Mouse (Mus musculus): Measurements from ENCODE around the gene Clps. TPM values are rescaled to one million over a fixed set of nuclear protein-coding genes. Genes with fewer than 3 reads are reported as not detected.
"Not testable (repeated sequence)": the region's sequence is repeated elsewhere in the genome, so short reads cannot be mapped to it uniquely, and the experiment has no call there.

Clps gene
- polyA plus RNA-seq, 2 experiments = 0.15 TPM; not detected in 1

DNA sequence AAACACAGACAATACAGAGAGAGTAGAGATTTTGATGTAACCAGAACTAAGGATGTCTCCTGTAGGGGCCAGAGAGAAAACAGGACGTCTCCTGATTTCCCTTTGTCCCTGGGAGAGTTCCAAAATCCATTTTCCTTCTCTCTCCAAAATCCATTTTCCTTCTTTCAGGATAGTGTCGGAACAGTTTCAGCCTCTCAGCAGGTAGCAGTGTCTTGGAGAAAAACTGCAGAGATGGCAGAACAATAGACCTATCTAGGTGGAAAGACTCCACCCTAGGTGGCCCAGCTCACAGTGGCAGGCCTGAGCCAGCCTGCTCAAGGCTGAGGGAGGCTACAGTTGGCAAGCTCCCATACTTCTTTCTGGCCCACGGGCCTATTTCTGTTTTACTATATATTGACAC lies 7.0 kb upstream of the Clps start:
- no peaks in the 10 kb centered on the region for H3K4me1 ChIP-seq (ENCODE audit: control insufficient read depth, insufficient read depth, low read length)
- H3K4me3 ChIP-seq (replicated peaks; ENCODE audit: low read length) = no peak overlapping the region
- WGBS = 50% methylated on average over 3 of the region's 3 CpGs
- H3K4me2 ChIP-seq (replicated peaks; ENCODE audit: low read depth, low read length, severe bottlenecking) = no peak overlapping the region
- no peak for TF ChIP-seq POLR2A (IDR thresholded peaks at IDR 0.05; ENCODE audit: borderline replicate concordance, extremely low read depth, insufficient read depth, insufficient read length)
- ATAC-seq (ENCODE audit: low FRiP score, low read depth) = no peak
- no peaks in the 10 kb centered on the region for H3K27me3 ChIP-seq (ENCODE audit: control insufficient read depth, insufficient read depth, low read length)
- no peak overlapping the region for H3K9ac ChIP-seq (ENCODE audit: low read depth, low read length, severe bottlenecking)
- no peak overlapping the region for H3K27ac ChIP-seq (replicated peaks; ENCODE audit: low read depth, low read length)
- no peaks in the 10 kb centered on the region for H3K9me3 ChIP-seq (ENCODE audit: control insufficient read depth, low read length)
- H3K36me3 ChIP-seq (ENCODE audit: control insufficient read depth, insufficient read depth, low read length) = no peaks in the 10 kb centered on the region
- no peak for DNase-seq (ENCODE audit: low spot score)

DNA sequence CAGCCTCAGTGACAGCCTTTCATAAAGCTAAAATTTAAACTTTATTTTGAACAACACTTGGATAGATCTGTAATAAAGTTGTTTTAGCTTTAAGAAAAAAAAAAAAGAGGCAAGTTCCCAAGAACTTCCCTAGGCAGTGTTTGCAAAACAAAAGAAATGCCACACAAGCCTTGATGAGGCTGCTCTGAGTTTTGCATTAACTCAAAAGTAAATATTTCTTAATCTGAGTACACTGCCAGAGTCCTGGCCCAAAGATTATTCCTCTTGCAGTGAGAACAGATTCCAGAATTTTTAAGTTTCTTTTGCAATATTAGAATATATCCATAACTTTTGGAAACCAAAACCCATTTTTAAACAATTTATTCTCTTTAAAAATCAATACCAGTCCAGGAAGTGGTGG lies 4.6 kb upstream of the Clps start:
- DNase-seq (ENCODE audit: low spot score) (no peak), ATAC-seq (ENCODE audit: low FRiP score, low read depth) (no peak)
- no peak for TF ChIP-seq POLR2A (IDR thresholded peaks at IDR 0.05; ENCODE audit: borderline replicate concordance, extremely low read depth, insufficient read depth, insufficient read length)
- Histone ChIP-seq H3K4me1 (ENCODE audit: control insufficient read depth, insufficient read depth, low read length) (peaks cover 5% of the 10 kb centered on the region; the same call in 1 of the 2 replicates), H3K9me3 (ENCODE audit: control insufficient read depth, low read length) (no peaks in the 10 kb centered on the region), H3K27ac (replicated peaks; ENCODE audit: low read depth, low read length) (no peak overlapping the region), H3K9ac (ENCODE audit: low read depth, low read length, severe bottlenecking) (no peak overlapping the region), H3K4me2 (replicated peaks; ENCODE audit: low read depth, low read length, severe bottlenecking) (no peak overlapping the region), H3K36me3 (ENCODE audit: control insufficient read depth, insufficient read depth, low read length) (no peaks in the 10 kb centered on the region), H3K27me3 (ENCODE audit: control insufficient read depth, insufficient read depth, low read length) (no peaks in the 10 kb centered on the region), H3K4me3 (replicated peaks; ENCODE audit: low read length) (no peak overlapping the region)

- Histone ChIP-seq H3K4me2 (replicated peaks; ENCODE audit: low read depth, low read length, severe bottlenecking) (no peak overlapping the region), H3K9ac (ENCODE audit: low read depth, low read length, severe bottlenecking) (no peak overlapping the region), H3K27ac (replicated peaks; ENCODE audit: low read depth, low read length) (no peak overlapping the region), H3K9me3 (ENCODE audit: control insufficient read depth, low read length) (no peaks in the 10 kb centered on the region), H3K27me3 (ENCODE audit: control insufficient read depth, insufficient read depth, low read length) (no peaks in the 10 kb centered on the region), H3K4me1 (ENCODE audit: control insufficient read depth, insufficient read depth, low read length) (peaks cover 10% of the 10 kb centered on the region), H3K4me3 (replicated peaks; ENCODE audit: low read length) (no peak overlapping the region), H3K36me3 (ENCODE audit: control insufficient read depth, insufficient read depth, low read length) (no peaks in the 10 kb centered on the region)
- ATAC-seq (ENCODE audit: low FRiP score, low read depth) = no peak
- 50% methylated on average over 7 of the region's 7 CpGs for WGBS
- DNase-seq (ENCODE audit: low spot score) = no peak
- TF ChIP-seq POLR2A (IDR thresholded peaks at IDR 0.05; ENCODE audit: borderline replicate concordance, extremely low read depth, insufficient read depth, insufficient read length) = no peak
Measured at GRCm38 (mm10) chr17:28561613-28562012, 1.0 kb upstream of the Clps start.

- no peak for TF ChIP-seq POLR2A (IDR thresholded peaks at IDR 0.05; ENCODE audit: borderline replicate concordance, extremely low read depth, insufficient read depth, insufficient read length)
- Histone ChIP-seq H3K36me3 (ENCODE audit: control insufficient read depth, insufficient read depth, low read length) (no peaks in the 10 kb centered on the region), H3K4me2 (replicated peaks; ENCODE audit: low read depth, low read length, severe bottlenecking) (no peak overlapping the region), H3K9ac (ENCODE audit: low read depth, low read length, severe bottlenecking) (no peak overlapping the region), H3K27ac (replicated peaks; ENCODE audit: low read depth, low read length) (no peak overlapping the region), H3K4me1 (ENCODE audit: control insufficient read depth, insufficient read depth, low read length) (peaks cover 19% of the 10 kb centered on the region), H3K27me3 (ENCODE audit: control insufficient read depth, insufficient read depth, low read length) (no peaks in the 10 kb centered on the region), H3K9me3 (ENCODE audit: control insufficient read depth, low read length) (no peaks in the 10 kb centered on the region), H3K4me3 (replicated peaks; ENCODE audit: low read length) (no peak overlapping the region)
- DNase-seq (ENCODE audit: low spot score) (peak; percentile 28), ATAC-seq (ENCODE audit: low FRiP score, low read depth) (peak; percentile 39; the same call in 1 of the 2 replicates)
- WGBS = 54% methylated on average over 6 of the region's 6 CpGs
Measured at GRCm38 (mm10) chr17:28557772-28558171, 2.8 kb downstream of the Clps start.

- DNase-seq (ENCODE audit: low spot score) (peak; percentile 43), ATAC-seq (ENCODE audit: low FRiP score, low read depth) (no peak)
- H3K27ac ChIP-seq (replicated peaks; ENCODE audit: low read depth, low read length) = 0 out of 2 replicates have a peak overlapping the region, but pooled peaks have one; percentile 0
- no peaks in the 10 kb centered on the region for H3K36me3 ChIP-seq (ENCODE audit: control insufficient read depth, insufficient read depth, low read length)
- no peak overlapping the region for H3K4me2 ChIP-seq (replicated peaks; ENCODE audit: low read depth, low read length, severe bottlenecking)
- TF ChIP-seq POLR2A (IDR thresholded peaks at IDR 0.05; ENCODE audit: borderline replicate concordance, extremely low read depth, insufficient read depth, insufficient read length) = no peak
- WGBS = 47% methylated on average over 6 of the region's 6 CpGs
- no peaks in the 10 kb centered on the region for H3K27me3 ChIP-seq (ENCODE audit: control insufficient read depth, insufficient read depth, low read length)
- H3K4me1 ChIP-seq (ENCODE audit: control insufficient read depth, insufficient read depth, low read length) = peaks cover 17% of the 10 kb centered on the region
- no peak overlapping the region for H3K9ac ChIP-seq (ENCODE audit: low read depth, low read length, severe bottlenecking)
- no peaks in the 10 kb centered on the region for H3K9me3 ChIP-seq (ENCODE audit: control insufficient read depth, low read length)
- H3K4me3 ChIP-seq (replicated peaks; ENCODE audit: low read length) = no peak overlapping the region
Measured at GRCm38 (mm10) chr17:28556635-28557396, 3.8 kb downstream of the Clps start.

DNA sequence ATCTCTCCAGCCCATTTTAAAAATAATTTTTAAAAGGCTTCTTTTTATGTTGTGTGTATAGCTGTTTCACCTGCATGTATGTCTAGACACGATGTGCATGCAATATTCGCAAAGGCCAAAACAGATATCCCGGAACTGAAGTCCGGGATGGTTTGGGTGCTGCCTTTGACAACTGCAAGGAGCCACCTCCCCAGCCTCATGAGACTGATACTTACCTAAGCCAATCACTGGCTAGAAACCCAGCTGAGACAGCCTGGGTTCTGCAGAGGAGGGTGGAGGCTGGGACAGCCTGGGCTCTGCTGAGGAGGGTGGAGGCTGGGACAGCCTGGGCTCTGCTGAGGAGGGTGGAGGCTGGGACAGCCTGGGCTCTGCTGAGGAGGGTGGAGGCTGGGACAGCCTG lies 6.5 kb downstream of the Clps start:
- not testable (repeated sequence) for H3K4me2 ChIP-seq (replicated peaks; ENCODE audit: low read depth, low read length, severe bottlenecking); H3K9ac ChIP-seq (ENCODE audit: low read depth, low read length, severe bottlenecking); ATAC-seq (ENCODE audit: low FRiP score, low read depth); H3K4me3 ChIP-seq (replicated peaks; ENCODE audit: low read length); H3K36me3 ChIP-seq (ENCODE audit: control insufficient read depth, insufficient read depth, low read length); H3K9me3 ChIP-seq (ENCODE audit: control insufficient read depth, low read length); H3K27me3 ChIP-seq (ENCODE audit: control insufficient read depth, insufficient read depth, low read length); DNase-seq (ENCODE audit: low spot score); H3K27ac ChIP-seq (replicated peaks; ENCODE audit: low read depth, low read length)
- 83% methylated on average over 4 of the region's 4 CpGs for WGBS
- H3K4me1 ChIP-seq (ENCODE audit: control insufficient read depth, insufficient read depth, low read length) = peaks cover 17% of the 10 kb centered on the region
